Mouse (Mus musculus) cerebellum, postnatal 10 days (tissue): ENCODE results near the gene Strbp.

Experiments
- DNase-seq, 2 experiments: peaks; one replicate each; pipeline ENCODE4 v3.0.0; 2021; ENCODE audit warnings: mixed read lengths in 2 of 2

The Strbp gene

GRCm38 (mm10) chr2:37703230-37703954 is at the start of gene Strbp:
Gene Strbp, minus strand, starts transcription at chr2:37703859.
- peak; percentile 99 for DNase-seq

- no peak for DNase-seq
Observed at GRCm38 (mm10) chr2:37751114-37751513, 47.5 kb upstream of the Strbp start.

- no peak for DNase-seq
Observed at GRCm38 (mm10) chr2:37749323-37749722, 45.7 kb upstream of the Strbp start.

- DNase-seq = peak; percentile 86 to 87
Observed at GRCm38 (mm10) chr2:37748442-37749066, 44.9 kb upstream of the Strbp start.

- peak; percentile 57 to 58 for DNase-seq
Observed at GRCm38 (mm10) chr2:37747909-37748308, 44.2 kb upstream of the Strbp start.

- DNase-seq = peak; percentile 36
Observed at GRCm38 (mm10) chr2:37746293-37747049, 42.8 kb upstream of the Strbp start.

GRCm38 (mm10) chr2:37744773-37745395 is 41.2 kb upstream of the Strbp start:
- DNase-seq = no peak

- DNase-seq = peak; percentile 69 to 72
Observed at GRCm38 (mm10) chr2:37741806-37742554, 38.3 kb upstream of the Strbp start.

- no peak for DNase-seq
Observed at GRCm38 (mm10) chr2:37735807-37736188, 32.1 kb upstream of the Strbp start.

GRCm38 (mm10) chr2:37734979-37735806 is 31.5 kb upstream of the Strbp start:
- DNase-seq = peak; percentile 42 to 50

- DNase-seq = no peak
Observed at GRCm38 (mm10) chr2:37731241-37731801, 27.7 kb upstream of the Strbp start.

GRCm38 (mm10) chr2:37724231-37724630 is 20.6 kb upstream of the Strbp start:
- DNase-seq = no peak

- DNase-seq = peak; percentile 36 to 42
Observed at GRCm38 (mm10) chr2:37723501-37724090, 19.9 kb upstream of the Strbp start.

GRCm38 (mm10) chr2:37722674-37723465 is 19.2 kb upstream of the Strbp start:
- no peak for DNase-seq

- no peak for DNase-seq
Observed at GRCm38 (mm10) chr2:37716266-37716665, 12.6 kb upstream of the Strbp start.

GRCm38 (mm10) chr2:37715364-37715763 is 11.7 kb upstream of the Strbp start:
- DNase-seq = no peak

- no peak for DNase-seq
Observed at GRCm38 (mm10) chr2:37713100-37713499, 9.4 kb upstream of the Strbp start.

- DNase-seq = no peak
Observed at GRCm38 (mm10) chr2:37708835-37709234, 5.2 kb upstream of the Strbp start.

GRCm38 (mm10) chr2:37704141-37704760 is 592 bp upstream of the Strbp start:
- DNase-seq = peak; percentile 40 to 48
